Mouse (Mus musculus) heart, adult 2 months (tissue): ENCODE measurements around the gene Kif3a. TPM values are rescaled to one million over a fixed set of nuclear protein-coding genes. Genes with fewer than 3 reads are reported as not detected.
A peak's percentile ranks its signal among the peaks of the same experiment; 100 is the strongest.

ENCODE experiments used
- DNase-seq, 2 experiments: peaks; one replicate each; pipeline ENCODE4 v3.0.0; 2021
- H3K27ac ChIP-seq: fragments of 200-600 bp; 2 replicates; pipeline ENCODE4 v1.8.1; 2022
- H3K27me3 ChIP-seq: fragments of 200-500 bp; 2 replicates; pipeline ENCODE4 v1.6.1; 2012; ENCODE audit warnings: mild to moderate bottlenecking, low read length, inconsistent platforms, mixed read lengths; ENCODE audit not compliant: control insufficient read depth, insufficient read depth
- H3K36me3 ChIP-seq: fragments of 200-500 bp; 2 replicates; pipeline ENCODE4 v1.6.1; 2012; ENCODE audit warnings: low read length, inconsistent platforms; ENCODE audit not compliant: control insufficient read depth, insufficient read depth
- H3K4me1 ChIP-seq: fragments of 200-500 bp; 2 replicates; pipeline ENCODE4 v1.6.1; 2011; ENCODE audit warnings: low read length; ENCODE audit not compliant: control insufficient read depth, insufficient read depth
- H3K4me3 ChIP-seq: fragments of 200-600 bp; 2 replicates; pipeline ENCODE4 v1.8.1; 2022
- H3K79me2 ChIP-seq: fragments of 200-500 bp; replicated peaks from 2 replicates; pipeline ENCODE4 v1.6.1; 2012; ENCODE audit warnings: mild to moderate bottlenecking, inconsistent platforms, low read length, moderate library complexity, mixed read lengths; ENCODE audit not compliant: control insufficient read depth, insufficient read depth
- H3K9ac ChIP-seq: fragments of 200-500 bp; 2 replicates; pipeline ENCODE4 v1.6.1; 2012; ENCODE audit warnings: low read depth, mild to moderate bottlenecking, control low read depth, inconsistent platforms, low read length, mixed read lengths
- CTCF ChIP-seq: fragments of 200-600 bp; IDR thresholded peaks from 2 replicates; pipeline ENCODE4 v1.8.1; 2022; ENCODE audit warnings: antibody characterized with exemption, mild to moderate bottlenecking, moderate library complexity
- EP300 ChIP-seq: fragments of 200-500 bp; IDR thresholded peaks from 2 replicates; pipeline ENCODE4 v1.6.1; 2011; ENCODE audit warnings: low read depth, low read length, control low read depth; ENCODE audit not compliant: insufficient read depth
- POLR2A ChIP-seq: fragments of 200-500 bp; IDR thresholded peaks from 2 replicates; pipeline ENCODE4 v1.6.1; 2011; ENCODE audit warnings: mild to moderate bottlenecking, low read depth, low read length, control low read depth; ENCODE audit not compliant: insufficient read depth
- WGBS: fragments of 180-500 bp; shearing (Covaris S2); methylation state at CpG from one replicate; pipeline ENCODE4 v1.1.7; 2018; 5-methylcytosine and 5-hydroxymethylcytosine counted together
- intact Hi-C: fragments of 180-260 bp; cut with DNase I; formaldehyde crosslinking; loops from one replicate; pipeline ENCODE4 v1.15.1; 2025
- polyA plus RNA-seq: library from polyadenylated mRNA; depleted of rRNA; stranded (reverse); fragments of >200 nt; gene quantifications from 2 replicates; pipeline ENCODE4 v1.2.3, GENCODE M21; 2012
- total RNA-seq, 2 experiments: library from RNA; stranded (reverse); gene quantifications; 2 replicates each; pipeline ENCODE4 v1.2.3; 2021

Kif3a gene
- total and polyA plus RNA-seq, 3 experiments = 4.9 to 8.2 (median 7.9) TPM

GRCm38 (mm10) chr11:53626802-53627373, 59.7 kb downstream of the Kif3a start:
- H3K36me3 ChIP-seq = no peaks in the 10 kb centered on the region
- intact Hi-C loops = no loop called here
- no peak overlapping the region for H3K27ac ChIP-seq
- H3K4me3 ChIP-seq = no peak overlapping the region
- WGBS = 71% methylated on average over 17 of the region's 17 CpGs
- no peak overlapping the region for H3K9ac ChIP-seq
- H3K79me2 ChIP-seq = no peaks in the 10 kb centered on the region
- no peak for DNase-seq
- TF ChIP-seq CTCF (no peak), EP300 (no peak), POLR2A (no peak)
- H3K4me1 ChIP-seq = no peaks in the 10 kb centered on the region
- H3K27me3 ChIP-seq = no peaks in the 10 kb centered on the region

- no peaks in the 10 kb centered on the region for H3K27me3 ChIP-seq
- WGBS = 27% methylated on average over 1 of the region's 1 CpGs
- no peak overlapping the region for H3K9ac ChIP-seq
- TF ChIP-seq EP300 (no peak), CTCF (peak; percentile 78), POLR2A (no peak)
- no peak overlapping the region for H3K4me3 ChIP-seq
- intact Hi-C loops = loop anchor here (1.0 kb wide), 1 partner anchor 158 kb away; the partner anchor contains the start of gene Gm9837
- H3K79me2 ChIP-seq = no peaks in the 10 kb centered on the region
- H3K36me3 ChIP-seq = no peaks in the 10 kb centered on the region
- H3K27ac ChIP-seq = no peak overlapping the region
- no peaks in the 10 kb centered on the region for H3K4me1 ChIP-seq
- peak; percentile 50 to 57 for DNase-seq
Observed at GRCm38 (mm10) chr11:53627859-53628258, 60.7 kb downstream of the Kif3a start.

GRCm38 (mm10) chr11:53632122-53632733, 65.0 kb downstream of the Kif3a start:
- H3K27me3 ChIP-seq = peaks cover 6% of the 10 kb centered on the region
- intact Hi-C loops = no loop called here
- no peaks in the 10 kb centered on the region for H3K36me3 ChIP-seq
- no peak overlapping the region for H3K27ac ChIP-seq
- no peak overlapping the region for H3K4me3 ChIP-seq
- WGBS = 74% methylated on average over 14 of the region's 14 CpGs
- DNase-seq = no peak
- peak; percentile 47 for TF ChIP-seq CTCF
- no peak for TF ChIP-seq POLR2A
- H3K79me2 ChIP-seq = no peaks in the 10 kb centered on the region
- H3K9ac ChIP-seq = no peak overlapping the region
- H3K4me1 ChIP-seq = no peaks in the 10 kb centered on the region

GRCm38 (mm10) chr11:53633644-53634043, 66.5 kb downstream of the Kif3a start:
- WGBS = 77% methylated on average over 7 of the region's 7 CpGs
- TF ChIP-seq POLR2A (no peak), CTCF (no peak), EP300 (no peak)
- Histone ChIP-seq H3K27me3 (peaks cover 6% of the 10 kb centered on the region), H3K4me1 (no peaks in the 10 kb centered on the region), H3K27ac (no peak overlapping the region), H3K79me2 (no peaks in the 10 kb centered on the region), H3K4me3 (no peak overlapping the region), H3K9ac (no peak overlapping the region), H3K36me3 (no peaks in the 10 kb centered on the region)
- no peak for DNase-seq
- intact Hi-C loops = no loop called here

- Histone ChIP-seq H3K36me3 (no peaks in the 10 kb centered on the region), H3K79me2 (no peaks in the 10 kb centered on the region), H3K4me3 (no peak within 1 kb of the TSS), H3K27ac (no peak within 1 kb of the TSS), H3K27me3 (peaks cover 6% of the 10 kb centered on the region), H3K4me1 (no peaks in the 10 kb centered on the region), H3K9ac (no peak within 1 kb of the TSS)
- TF ChIP-seq CTCF (no peak), POLR2A (no peak), EP300 (no peak)
- intact Hi-C loops = no loop called here
- WGBS = 95% methylated on average over 8 of the region's 8 CpGs
- no peak for DNase-seq
Observed at GRCm38 (mm10) chr11:53634556-53634955, 67.4 kb downstream of the Kif3a start, which contains the start of gene Il13. TSS of gene Il13 (minus strand) at chr11:53634702.

- no peak for TF ChIP-seq CTCF
- TF ChIP-seq POLR2A = no peak
- TF ChIP-seq EP300 = no peak
- intact Hi-C loops = no loop called here
- Histone ChIP-seq H3K27me3 (peaks cover 6% of the 10 kb centered on the region), H3K27ac (no peak overlapping the region), H3K79me2 (no peaks in the 10 kb centered on the region), H3K4me1 (no peaks in the 10 kb centered on the region), H3K4me3 (no peak overlapping the region), H3K36me3 (no peaks in the 10 kb centered on the region), H3K9ac (no peak overlapping the region)
- 55% methylated on average over 9 of the region's 9 CpGs for WGBS
- no peak for DNase-seq
Observed at GRCm38 (mm10) chr11:53635590-53636182, 68.5 kb downstream of the Kif3a start.
